Mouse (Mus musculus) heart, postnatal 0 days (tissue): ENCODE measurements around the gene Fgf3.

Source experiments
- CTCF ChIP-seq: IDR thresholded peaks from 2 replicates; pipeline ENCODE4 v1.5.1; 2016; ENCODE audit warnings: antibody characterized with exemption, control low read depth, low read depth
- EP300 ChIP-seq: IDR thresholded peaks from 2 replicates; pipeline ENCODE4 v1.6.1; 2016; ENCODE audit warnings: antibody characterized with exemption, low read depth

- TF ChIP-seq EP300 = no peak
- TF ChIP-seq CTCF = no peak
Measured at GRCm38 (mm10) chr7:144878401-144878800, 40.5 kb downstream of the Fgf3 start.
